Mouse (Mus musculus): ENCODE results near the gene Axin2.

DNA sequence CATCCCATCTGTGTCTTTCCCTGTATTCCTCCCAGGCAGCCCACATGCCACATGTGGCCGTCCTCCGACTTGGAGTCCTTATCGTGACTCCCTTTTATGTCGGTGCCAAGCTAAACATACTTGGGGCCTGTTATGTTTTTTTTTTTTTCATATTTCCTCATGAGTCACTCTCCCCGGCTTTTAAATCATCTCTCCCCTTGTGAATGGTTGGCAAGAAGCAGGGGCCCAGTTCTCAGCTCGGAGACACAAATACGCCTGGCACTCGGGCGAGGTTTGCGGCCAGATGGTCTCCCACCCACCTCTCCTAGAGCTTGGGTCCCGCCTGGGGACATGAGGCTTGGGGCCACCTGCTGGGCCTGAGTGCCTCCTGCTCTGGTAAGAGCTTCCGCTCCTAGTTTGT lies 60.4 kb downstream of the Axin2 start:
- TF ChIP-seq CTCF (IDR thresholded peaks at IDR 0.05; ENCODE audit: control insufficient read depth, insufficient read depth, low read length) (no peak), POLR2A (IDR thresholded peaks at IDR 0.05; ENCODE audit: borderline replicate concordance, control insufficient read depth, low read depth, low read length) (no peak)

Data from bone marrow, adult 2 months (tissue).